Mouse (Mus musculus) cortical plate, adult 2 months (tissue): ENCODE data around the gene Uqcr10. TPM values are rescaled to one million over a fixed set of nuclear protein-coding genes. Genes with fewer than 3 reads are reported as not detected.

Experiments
- H3K27ac ChIP-seq: fragments of 200-500 bp; 2 replicates; pipeline ENCODE4 v1.5.1; 2012; ENCODE audit warnings: low read length, control low read depth, inconsistent platforms; ENCODE audit not compliant: insufficient read depth
- H3K4me1 ChIP-seq: fragments of 200-500 bp; 2 replicates; pipeline ENCODE4 v1.6.1; 2011; ENCODE audit warnings: low read length; ENCODE audit not compliant: control insufficient read depth, insufficient read depth
- H3K4me3 ChIP-seq: fragments of 200-500 bp; 2 replicates; pipeline ENCODE4 v1.5.1; 2011; ENCODE audit warnings: mild to moderate bottlenecking, low read length, control low read depth; ENCODE audit not compliant: insufficient read depth
- CTCF ChIP-seq: fragments of 200-500 bp; IDR thresholded peaks from 2 replicates; pipeline ENCODE4 v1.5.1; 2011; ENCODE audit warnings: mild to moderate bottlenecking, control low read depth, low read length; ENCODE audit not compliant: insufficient read depth; ENCODE audit errors: extremely low read depth
- POLR2A ChIP-seq: fragments of 200-500 bp; IDR thresholded peaks from 2 replicates; pipeline ENCODE4 v1.6.1; 2011; ENCODE audit warnings: mild to moderate bottlenecking, low read length, control low read depth; ENCODE audit not compliant: insufficient read depth; ENCODE audit errors: extremely low read depth
- polyA plus RNA-seq: library from polyadenylated mRNA; depleted of rRNA; stranded (reverse); fragments of >200 nt; gene quantifications from 2 replicates; pipeline ENCODE4 v1.2.3, GENCODE M21; 2012

Uqcr10 gene
- polyA plus RNA-seq, 1 experiment: 1,122 TPM

DNA sequence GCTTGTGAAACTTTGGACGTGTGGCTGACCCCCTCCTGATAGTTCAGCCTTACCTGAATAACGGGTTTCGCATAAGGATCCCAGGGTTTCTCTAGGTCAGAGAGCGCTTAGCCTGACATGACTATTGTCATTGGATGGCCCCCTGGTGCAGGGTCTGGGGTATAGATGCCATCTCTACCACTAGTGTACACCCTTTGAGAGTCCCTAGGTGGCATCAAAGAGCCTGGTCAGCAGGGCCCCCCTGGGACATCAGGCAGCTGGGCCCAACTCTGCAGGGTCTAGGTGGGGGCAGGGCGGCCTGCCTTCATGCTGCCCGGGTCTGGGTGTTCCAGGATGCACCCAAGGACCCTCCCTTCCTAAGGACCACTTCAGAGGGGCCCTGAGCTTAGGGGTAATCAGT is 32.2 kb upstream of the Uqcr10 start:
- Histone ChIP-seq H3K27ac (no peak overlapping the region), H3K4me1 (no peaks in the 10 kb centered on the region), H3K4me3 (no peak overlapping the region)
- TF ChIP-seq POLR2A: no peak
- TF ChIP-seq CTCF: no peak

DNA sequence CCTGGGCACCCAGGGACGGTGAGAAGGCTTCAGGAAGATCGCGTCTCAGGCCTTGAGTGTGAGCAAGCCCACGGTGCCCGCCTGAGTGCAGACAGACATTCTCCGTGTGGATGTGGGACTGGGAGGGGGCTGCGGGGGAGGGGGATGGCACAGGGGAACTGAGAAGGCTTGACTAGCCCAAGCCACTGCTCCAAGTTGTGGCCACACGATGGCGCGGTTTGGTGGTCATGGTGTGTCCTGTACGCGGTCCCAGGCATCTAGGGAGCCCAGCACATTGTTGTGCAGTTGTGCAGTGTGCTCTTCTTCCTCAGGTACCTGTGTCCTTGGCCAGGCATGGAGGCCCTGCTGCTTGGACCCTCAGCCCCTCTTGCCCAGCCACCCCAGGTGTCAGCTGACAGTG is 30.0 kb upstream of the Uqcr10 start:
- Histone ChIP-seq H3K4me3 (no peak overlapping the region), H3K27ac (no peak overlapping the region), H3K4me1 (no peaks in the 10 kb centered on the region)
- TF ChIP-seq CTCF (0 out of 2 replicates have a peak, but pooled peaks have one; percentile 19), POLR2A (no peak)

GRCm38 (mm10) chr11:4731781-4732180 is 27.6 kb upstream of the Uqcr10 start:
- TF ChIP-seq POLR2A (no peak), CTCF (no peak)
- H3K4me1 ChIP-seq: no peaks in the 10 kb centered on the region

GRCm38 (mm10) chr11:4730913-4731312 is 26.8 kb upstream of the Uqcr10 start:
- TF ChIP-seq POLR2A (no peak), CTCF (no peak)
- Histone ChIP-seq H3K27ac (no peak overlapping the region), H3K4me1 (no peaks in the 10 kb centered on the region), H3K4me3 (no peak overlapping the region)

More at GRCm38 (mm10) chr11:4731781-4732180, 27.6 kb upstream of the Uqcr10 start:
- Histone ChIP-seq H3K4me3 (no peak overlapping the region), H3K27ac (no peak overlapping the region)

- Histone ChIP-seq H3K4me3 (no peak overlapping the region), H3K27ac (no peak overlapping the region), H3K4me1 (no peaks in the 10 kb centered on the region)
- no peak for TF ChIP-seq POLR2A
- TF ChIP-seq CTCF: no peak
These were observed 26.0 kb upstream of the Uqcr10 start for GRCm38 (mm10) chr11:4730096-4730495.

DNA sequence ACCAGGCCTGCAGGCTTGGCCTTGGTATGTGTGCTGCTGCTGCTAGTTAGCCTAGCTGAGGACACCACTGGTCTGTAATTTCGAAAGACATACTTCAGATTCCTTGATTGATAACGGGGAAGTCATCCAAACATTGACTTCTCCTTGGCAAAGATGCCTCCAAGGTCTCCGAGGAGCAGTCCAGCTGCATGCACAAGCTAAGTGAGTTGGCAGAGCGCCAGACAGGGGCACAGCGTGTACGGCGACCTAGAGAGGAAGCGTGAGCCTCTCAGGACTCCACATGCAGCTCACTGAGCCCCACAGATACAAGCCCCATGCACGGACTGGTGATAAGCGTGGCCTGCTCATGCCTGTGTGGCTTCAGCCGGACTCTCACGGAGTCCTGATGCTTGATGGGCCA is 25.5 kb upstream of the Uqcr10 start:
- Histone ChIP-seq H3K27ac (no peak overlapping the region), H3K4me1 (no peaks in the 10 kb centered on the region), H3K4me3 (no peak overlapping the region)
- TF ChIP-seq POLR2A: no peak
- TF ChIP-seq CTCF: no peak

GRCm38 (mm10) chr11:4721728-4722127 is 17.6 kb upstream of the Uqcr10 start:
- no peak overlapping the region for H3K4me3 ChIP-seq
- TF ChIP-seq POLR2A (no peak), CTCF (no peak)
- H3K27ac ChIP-seq: no peak overlapping the region
- peaks cover 4% of the 10 kb centered on the region for H3K4me1 ChIP-seq

DNA sequence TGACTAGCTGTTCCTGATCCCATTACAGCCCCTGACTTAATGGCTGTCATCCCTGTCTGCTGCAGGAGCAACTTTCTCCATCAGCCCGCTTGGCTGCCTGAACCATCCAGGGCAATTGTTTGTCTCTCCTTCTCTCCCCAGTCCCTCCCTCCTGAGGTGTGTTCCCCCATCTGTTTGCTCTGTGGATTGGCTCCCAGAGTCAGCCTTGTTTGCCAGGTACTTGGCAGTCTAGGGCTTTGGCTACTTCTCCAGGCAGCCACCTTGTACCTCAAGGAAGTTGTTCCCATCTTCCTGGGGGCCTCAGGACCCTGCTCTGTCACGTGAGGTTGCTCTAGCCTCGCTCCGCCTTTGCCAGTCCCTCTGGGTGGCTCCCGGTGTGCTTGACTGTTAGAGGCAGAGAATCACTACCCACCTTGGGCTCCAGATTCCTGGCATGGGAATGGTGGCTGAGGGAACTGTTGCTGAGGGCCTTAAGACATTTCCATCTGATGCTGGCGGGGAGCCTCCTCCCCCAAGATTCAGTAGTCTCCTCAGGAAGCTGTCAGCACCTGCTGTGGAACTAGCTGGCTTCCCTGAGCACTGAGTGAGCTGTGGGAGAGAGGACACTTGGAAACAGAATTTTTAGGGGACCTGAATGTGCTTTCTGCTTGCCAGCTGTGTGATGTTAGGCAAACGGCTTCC is 16.9 kb upstream of the Uqcr10 start:
- no peak for TF ChIP-seq POLR2A
- no peak for TF ChIP-seq CTCF
- no peak overlapping the region for H3K4me3 ChIP-seq
- H3K27ac ChIP-seq: no peak overlapping the region
- H3K4me1 ChIP-seq: peaks cover 4% of the 10 kb centered on the region

GRCm38 (mm10) chr11:4720393-4720792 is 16.3 kb upstream of the Uqcr10 start:
- Histone ChIP-seq H3K4me1 (peaks cover 4% of the 10 kb centered on the region), H3K27ac (no peak overlapping the region), H3K4me3 (no peak overlapping the region)
- TF ChIP-seq POLR2A (no peak), CTCF (no peak)

DNA sequence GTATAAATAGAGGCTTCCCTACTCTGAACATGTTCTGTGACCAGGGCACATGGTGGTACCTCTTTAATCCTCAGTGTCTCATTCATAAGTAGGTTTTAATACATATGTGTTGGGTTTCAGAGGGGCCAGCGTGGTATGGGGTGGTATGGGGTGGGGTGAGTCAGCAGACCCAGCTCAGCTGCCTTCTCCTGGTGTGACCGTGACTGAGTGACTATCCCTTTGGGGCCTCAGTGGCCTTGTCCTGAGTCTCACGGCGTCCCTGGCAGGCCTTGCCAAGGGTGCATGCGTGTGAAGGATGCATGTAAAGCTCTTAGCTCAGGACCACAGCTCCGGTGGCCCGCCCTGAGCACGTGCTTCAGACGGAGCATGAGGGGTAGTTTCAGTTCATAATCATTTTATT is 15.8 kb upstream of the Uqcr10 start:
- Histone ChIP-seq H3K4me3 (no peak overlapping the region), H3K27ac (no peak overlapping the region), H3K4me1 (peaks cover 4% of the 10 kb centered on the region)
- TF ChIP-seq CTCF: no peak
- no peak for TF ChIP-seq POLR2A
